Mouse (Mus musculus) liver, adult 2 months (tissue): ENCODE measurements around the gene Prkca.

Experiments used
- CTCF ChIP-seq: fragments of 200-500 bp; IDR thresholded peaks from 2 replicates; pipeline ENCODE4 v1.5.1; 2011; ENCODE audit warnings: low read depth, low read length, control low read depth
- POLR2A ChIP-seq: fragments of 200-500 bp; IDR thresholded peaks from 2 replicates; pipeline ENCODE4 v1.6.1; 2011; ENCODE audit warnings: low read length, control low read depth; ENCODE audit not compliant: insufficient read depth; ENCODE audit errors: extremely low read depth

GRCm38 (mm10) chr11:108236754-108237428 is 106.8 kb downstream of the Prkca start:
- no peak for TF ChIP-seq POLR2A
- TF ChIP-seq CTCF = no peak
